Mouse (Mus musculus): ENCODE measurements at regions not wholly inside any gene's neighbourhood (a gene's known extent, or its start where the extent isn't known, plus 50 kb on each side); places are given as distances from the start of the nearest gene placed in this dataset.

DNA sequence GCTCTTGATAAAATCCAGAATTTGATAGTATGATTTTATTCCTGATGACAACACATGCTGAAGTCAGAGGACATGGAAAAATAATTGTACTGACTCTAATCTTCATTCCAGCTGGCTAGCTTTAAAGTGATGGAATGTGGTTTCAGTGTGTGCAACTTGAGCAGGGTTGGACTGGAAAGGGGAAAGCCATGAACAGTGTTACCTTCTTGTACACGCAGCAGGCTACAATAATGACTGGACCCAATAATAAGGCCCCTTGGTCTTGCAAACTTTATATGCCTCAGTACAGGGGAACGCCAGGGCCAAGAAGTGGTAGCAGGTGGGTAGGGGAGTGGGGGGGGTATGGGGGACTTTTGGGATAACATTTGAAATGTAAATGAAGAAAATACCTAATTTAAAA lies 90.8 kb upstream of the B430305J03Rik start:
- TF ChIP-seq CTCF (IDR thresholded peaks at IDR 0.05) (no peak), EP300 (IDR thresholded peaks at IDR 0.05; ENCODE audit: insufficient read depth, low read depth, low read length) (no peak), POLR2A (IDR thresholded peaks at IDR 0.05; ENCODE audit: insufficient read depth, low read depth, low read length) (no peak)
